Mouse (Mus musculus) adrenal gland, postnatal 25 days (tissue): Measurements from ENCODE around the gene Reep3. TPM values are rescaled to one million over a fixed set of nuclear protein-coding genes. Genes with fewer than 3 reads are reported as not detected.
"Not testable (repeated sequence)": the region's sequence is repeated elsewhere in the genome, so short reads cannot be mapped to it uniquely, and the experiment has no call there.

Source experiments
- DNase-seq: peaks from one replicate; pipeline ENCODE4 v3.0.0; 2021; ENCODE audit warnings: mixed read lengths
- total RNA-seq: library from RNA; stranded (reverse); gene quantifications from 2 replicates; pipeline ENCODE4 v1.2.3, GENCODE M21; 2021

The Reep3 gene
- total RNA-seq, 1 experiment from 2014 or later, result 41.5 TPM

- no peak for DNase-seq
Observed at GRCm38 (mm10) chr10:67017315-67017714, 79.4 kb downstream of the Reep3 start.

DNA sequence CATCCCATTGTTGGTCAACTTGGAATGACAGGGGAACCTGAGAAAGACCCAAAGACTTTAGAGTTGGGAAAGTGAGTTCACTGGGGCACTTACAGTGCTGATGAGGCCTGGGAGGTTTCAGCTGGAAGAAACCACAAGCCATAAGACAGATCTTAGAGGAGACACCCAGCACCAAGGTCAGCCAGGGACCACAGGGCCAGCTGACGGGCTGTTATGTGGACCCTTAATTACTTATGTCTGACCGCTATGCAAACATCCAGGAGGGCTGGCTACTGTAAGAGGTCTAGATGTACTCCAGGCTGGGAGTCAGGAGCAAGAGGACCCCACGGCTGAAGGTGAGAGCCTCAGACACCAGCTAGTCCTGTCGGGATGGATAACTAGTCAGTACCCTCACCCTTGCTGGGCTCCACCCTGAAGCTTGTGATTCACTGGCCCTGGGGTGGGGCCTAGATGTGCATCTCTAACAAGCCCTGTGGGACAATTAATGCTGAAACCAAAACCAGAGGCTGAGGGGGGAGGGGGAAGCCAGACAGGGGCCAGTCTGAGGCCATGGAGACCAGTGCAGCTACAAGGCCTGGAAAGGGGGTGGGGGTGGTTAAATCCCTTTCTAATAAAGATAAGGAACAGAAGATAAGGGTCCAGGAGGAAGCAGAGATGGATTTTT lies 80.0 kb downstream of the Reep3 start:
- DNase-seq, result no peak

DNA sequence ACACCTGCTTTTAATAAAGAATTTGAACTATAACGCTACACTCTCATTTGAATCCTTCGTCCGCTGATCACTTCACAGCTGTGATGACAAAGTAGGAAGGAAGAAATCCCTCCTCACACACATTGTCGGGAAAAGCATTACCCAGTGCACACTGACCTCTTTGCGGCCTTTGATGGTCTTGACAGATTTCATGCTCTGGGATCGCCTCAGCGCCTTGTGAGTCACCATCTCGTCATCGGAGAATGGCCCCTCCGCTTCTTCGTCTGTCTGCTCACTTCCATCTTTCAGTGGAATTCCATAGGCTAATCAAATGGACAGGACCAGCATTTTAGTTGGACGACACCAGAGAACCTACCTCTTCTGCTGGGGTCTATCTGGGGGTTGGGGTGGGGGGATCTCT lies 82.0 kb downstream of the Reep3 start:
- peak; percentile 20 for DNase-seq

- DNase-seq, result no peak
Observed at GRCm38 (mm10) chr10:67010521-67010920, 86.2 kb downstream of the Reep3 start.

DNA sequence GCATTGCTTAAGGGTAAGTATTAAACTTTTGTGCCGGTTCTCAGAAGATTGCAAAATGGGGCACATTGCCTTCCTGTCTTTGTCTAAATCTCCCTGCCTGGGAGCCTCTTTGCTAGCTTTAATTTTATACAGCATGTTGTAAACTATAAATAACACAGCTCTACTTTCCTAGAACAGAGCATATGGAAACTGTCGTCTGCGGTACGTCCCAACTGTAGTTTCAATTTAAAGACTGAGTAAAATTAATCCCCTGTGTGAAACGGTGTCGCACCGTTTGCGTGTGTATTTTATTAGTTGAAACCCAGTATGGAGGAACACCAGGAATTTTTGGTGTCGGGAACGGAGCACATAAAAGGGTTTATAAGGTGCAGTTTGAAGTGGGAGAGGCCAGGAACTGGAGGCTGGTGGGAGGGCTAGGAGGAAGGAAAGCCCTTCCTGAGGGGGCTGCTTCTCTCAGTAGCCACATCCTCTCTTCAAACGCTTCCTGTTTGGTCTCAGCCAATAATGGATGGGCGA lies 92.2 kb downstream of the Reep3 start:
- no peak for DNase-seq

- peak; percentile 39 for DNase-seq
Observed at GRCm38 (mm10) chr10:67003743-67004526, 92.8 kb downstream of the Reep3 start.

- DNase-seq, result peak; percentile 18
Observed at GRCm38 (mm10) chr10:67003009-67003742, 93.6 kb downstream of the Reep3 start.

GRCm38 (mm10) chr10:67002207-67003008 lies 94.3 kb downstream of the Reep3 start:
- peak; percentile 77 for DNase-seq

DNA sequence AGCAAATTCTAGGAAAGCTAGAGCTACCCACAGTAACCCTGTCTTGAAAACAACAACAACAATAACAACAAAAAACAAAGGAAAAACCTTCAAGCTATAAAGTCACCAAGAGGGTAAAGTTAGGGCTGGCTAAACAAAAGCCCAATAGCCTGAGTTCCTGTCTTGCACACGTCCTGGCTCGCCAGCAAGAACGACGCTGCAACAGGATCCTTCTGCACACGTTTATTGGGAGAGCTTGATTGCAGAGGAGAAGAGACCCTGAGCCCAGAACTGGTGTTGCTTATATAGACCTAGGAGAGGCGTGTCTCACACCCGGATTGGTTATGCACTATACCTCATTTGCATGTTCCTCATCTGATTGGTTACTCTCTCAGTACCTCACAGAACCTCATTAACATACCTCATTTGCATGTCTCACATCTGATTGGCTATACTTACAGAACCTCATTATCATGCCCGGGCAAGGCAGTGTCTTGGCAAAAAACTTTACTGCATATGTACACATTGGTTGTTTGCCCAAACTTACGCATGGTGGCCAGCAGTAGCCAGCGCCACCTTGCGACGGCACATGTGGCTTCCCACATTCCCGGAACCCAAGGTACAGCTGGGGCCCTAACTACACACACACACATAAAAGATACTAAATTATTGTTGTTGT lies 95.7 kb downstream of the Reep3 start:
- DNase-seq, result not testable (repeated sequence)

DNA sequence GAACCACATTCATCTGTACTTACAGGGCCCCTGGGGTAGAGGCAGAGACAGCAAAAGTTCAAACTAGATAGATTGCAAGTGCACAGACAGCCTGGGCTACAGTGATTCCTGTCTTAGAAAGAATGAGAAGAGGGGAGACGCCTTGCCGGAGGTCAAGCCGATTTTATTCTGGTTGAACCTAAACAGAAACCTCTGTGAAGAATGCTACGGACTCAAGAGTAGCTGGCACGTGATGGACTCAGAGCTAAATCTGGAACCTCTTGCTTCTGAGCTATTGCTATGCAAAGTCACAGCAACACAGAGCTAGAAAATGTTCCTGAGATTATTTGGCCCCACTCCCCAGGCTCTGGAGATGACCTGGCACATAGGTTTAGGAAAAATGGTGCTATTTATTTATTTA lies 96.6 kb downstream of the Reep3 start:
- no peak for DNase-seq

GRCm38 (mm10) chr10:66998770-66999169 lies 98.0 kb downstream of the Reep3 start:
- no peak for DNase-seq

DNA sequence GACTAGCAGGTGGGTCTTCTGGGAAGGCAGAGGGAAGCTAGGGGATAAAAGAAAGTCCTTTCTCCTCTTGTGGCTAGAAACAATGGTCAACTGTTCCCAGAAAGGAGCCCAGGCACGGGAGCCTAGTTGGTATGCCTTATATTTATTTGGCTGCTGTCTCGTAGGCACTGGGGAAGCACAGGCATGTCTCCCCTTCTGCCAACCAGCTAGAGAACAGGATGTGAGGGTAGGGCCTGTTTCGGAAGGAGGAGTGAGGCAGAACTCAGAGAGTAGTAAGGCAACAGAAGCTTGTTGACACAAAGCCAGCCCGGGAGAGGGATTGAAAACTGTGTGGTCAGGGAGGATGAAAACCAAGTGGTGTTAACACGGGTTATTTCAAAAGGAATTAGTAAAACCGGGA lies 101.6 kb downstream of the Reep3 start:
- no peak for DNase-seq

- DNase-seq, result no peak
Observed at GRCm38 (mm10) chr10:66994469-66994868, 102.3 kb downstream of the Reep3 start.

GRCm38 (mm10) chr10:66992591-66992990 lies 104.2 kb downstream of the Reep3 start:
- DNase-seq, result no peak

GRCm38 (mm10) chr10:66990506-66990905 lies 106.2 kb downstream of the Reep3 start:
- no peak for DNase-seq

GRCm38 (mm10) chr10:66983043-66983442 lies 113.7 kb downstream of the Reep3 start:
- no peak for DNase-seq

GRCm38 (mm10) chr10:66978215-66978614 lies 118.5 kb downstream of the Reep3 start:
- no peak for DNase-seq

- DNase-seq, result no peak
Observed at GRCm38 (mm10) chr10:66977093-66977492, 119.7 kb downstream of the Reep3 start.

DNA sequence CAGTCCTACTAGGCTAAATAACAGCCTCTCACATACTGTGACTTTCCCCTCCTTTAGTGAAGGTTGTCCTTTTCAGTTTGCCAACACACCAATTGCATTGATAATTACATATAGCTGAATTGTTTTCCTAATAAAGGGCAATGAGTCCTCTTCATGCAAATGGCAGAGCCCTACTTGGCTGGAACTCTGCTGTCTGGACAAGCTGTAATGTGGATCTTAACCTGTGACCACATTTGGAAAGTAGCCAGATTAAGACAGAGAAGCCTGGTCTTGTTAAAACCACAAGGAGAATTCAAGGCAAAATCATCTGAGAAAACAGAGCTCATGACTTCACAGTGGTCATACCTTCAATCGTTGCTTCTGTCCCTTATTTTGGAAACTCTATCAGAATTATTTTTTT lies 121.3 kb downstream of the Reep3 start:
- DNase-seq, result no peak

GRCm38 (mm10) chr10:66974417-66974816 lies 122.3 kb downstream of the Reep3 start:
- no peak for DNase-seq

DNA sequence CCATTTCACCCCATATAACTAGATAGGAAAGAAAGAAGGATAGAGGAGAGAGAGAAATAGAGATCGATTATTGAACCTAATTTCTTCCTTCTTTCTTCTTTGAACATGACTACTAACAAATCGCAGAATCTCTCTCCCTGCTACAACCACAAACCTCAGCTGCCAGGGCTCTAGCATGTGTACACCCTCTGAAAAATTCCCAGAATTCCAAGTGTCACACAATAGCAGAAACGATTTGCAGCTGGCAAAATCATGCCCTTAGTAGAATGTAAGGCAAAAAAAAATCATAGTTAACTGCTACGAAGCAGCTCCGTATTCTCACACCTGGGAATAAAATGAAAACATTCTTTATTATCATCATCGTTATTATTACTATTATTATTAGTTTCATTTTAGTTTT lies 122.9 kb downstream of the Reep3 start:
- no peak for DNase-seq
